Mouse (Mus musculus) heart, embryonic 14.5 days (tissue): ENCODE measurements around the gene Spata18. TPM values are rescaled to one million over a fixed set of nuclear protein-coding genes. Genes with fewer than 3 reads are reported as not detected.

Experiments
- ATAC-seq: fragments of 200-750 bp; cut with Nextera tagmentation; 2 replicates; pipeline ENCODE4 v1.8.0; 2017; ENCODE audit warnings: low read depth, moderate TSS enrichment; ENCODE audit not compliant: insufficient number of reproducible peaks, insufficient read depth, low FRiP score
- H3K27ac ChIP-seq, 2 experiments: fragments of 200-500 bp in 1 of 2; fragments of 300-500 bp in 1 of 2; sonication (generic) in 1 of 2; replicated peaks in 1 of 2; 2 replicates each; pipeline ENCODE4 v1.5.1; 2012 to 2014; ENCODE audit warnings: low read depth in 2 of 2, low read length in 2 of 2, control low read depth in 1 of 2, mild to moderate bottlenecking in 1 of 2, mixed read lengths in 1 of 2; ENCODE audit not compliant: control insufficient read depth in 1 of 2, insufficient read depth in 1 of 2
- H3K27me3 ChIP-seq: fragments of 300-500 bp; sonication (generic); 2 replicates; pipeline ENCODE4 v1.6.1; 2014; ENCODE audit warnings: mild to moderate bottlenecking, low read length, control low read depth; ENCODE audit not compliant: control insufficient read depth, insufficient read depth
- H3K36me3 ChIP-seq: fragments of 300-500 bp; sonication (generic); 2 replicates; pipeline ENCODE4 v1.6.1; 2014; ENCODE audit warnings: mild to moderate bottlenecking, control low read depth, low read length, mixed read lengths; ENCODE audit not compliant: control insufficient read depth, insufficient read depth
- H3K4me1 ChIP-seq, 2 experiments: fragments of 200-500 bp in 1 of 2; fragments of 300-500 bp in 1 of 2; sonication (generic) in 1 of 2; 2 replicates each; pipeline ENCODE4 v1.6.1; 2012 to 2014; ENCODE audit warnings: low read length in 2 of 2, control low read depth in 1 of 2, mixed read lengths in 1 of 2; ENCODE audit not compliant: control insufficient read depth in 2 of 2, insufficient read depth in 2 of 2
- H3K4me2 ChIP-seq: fragments of 300-500 bp; sonication (generic); 2 replicates; pipeline ENCODE4 v1.6.1; 2014; ENCODE audit warnings: mild to moderate bottlenecking, low read length
- H3K4me3 ChIP-seq, 2 experiments: fragments of 200-500 bp in 1 of 2; fragments of 300-500 bp in 1 of 2; sonication (generic) in 1 of 2; 2 replicates each; pipeline ENCODE4 v1.5.1; 2012 to 2014; ENCODE audit warnings: low read length in 2 of 2, mild to moderate bottlenecking in 2 of 2, control low read depth in 1 of 2, low read depth in 1 of 2, moderate library complexity in 1 of 2; ENCODE audit not compliant: control insufficient read depth in 1 of 2, insufficient read depth in 1 of 2
- H3K9ac ChIP-seq: fragments of 300-500 bp; sonication (generic); 2 replicates; pipeline ENCODE4 v1.6.1; 2014; ENCODE audit warnings: mild to moderate bottlenecking, low read length
- H3K9me3 ChIP-seq: fragments of 300-500 bp; sonication (generic); 2 replicates; pipeline ENCODE4 v1.6.1; 2016; ENCODE audit warnings: low read length, control low read depth; ENCODE audit not compliant: control insufficient read depth
- WGBS: fragments of 180-500 bp; shearing (Covaris S2); extraction: QIAGEN DNeasy Blood & Tissue Kit; methylation state at CpG from one replicate; pipeline ENCODE4 v1.1.7; 2014; 5-methylcytosine and 5-hydroxymethylcytosine counted together
- polyA plus RNA-seq: library from polyadenylated mRNA; unstranded; fragments of >200 nt; fragmentation: Nextera tagmentation; extraction: Ambion mirVana; gene quantifications from 2 replicates; pipeline ENCODE4 v1.2.1, GENCODE M21; 2014

The Spata18 gene
- polyA plus RNA-seq, 1 experiment from 2014 or later: 0.84 TPM

- Histone ChIP-seq H3K9ac (no peak overlapping the region), H3K4me2 (no peak overlapping the region), H3K36me3 (peaks cover 36% of the 10 kb centered on the region), H3K27ac (no peak overlapping the region), H3K9me3 (0 out of 2 replicates have a peak, but pooled peaks cover 3% of the 10 kb centered on the region), H3K4me1 (peaks cover 4 to 18% of the 10 kb centered on the region in 2 experiments; a peak in 1 of 4 replicates), H3K4me3 (no peak overlapping the region), H3K27me3 (no peaks in the 10 kb centered on the region)
- 63% methylated on average over 8 of the region's 8 CpGs for WGBS
- no peak for ATAC-seq
Measured at GRCm38 (mm10) chr5:73633141-73633540, 18.0 kb upstream of the Spata18 start.

- H3K9me3 ChIP-seq: 0 out of 2 replicates have a peak, but pooled peaks cover 3% of the 10 kb centered on the region
- 40% methylated on average over 8 of the region's 8 CpGs for WGBS
- H3K27me3 ChIP-seq: no peaks in the 10 kb centered on the region
- 0 out of 4 replicates have a peak, but pooled peaks cover 0 to 3% of the 10 kb centered on the region in 2 experiments for H3K4me1 ChIP-seq
- H3K36me3 ChIP-seq: peaks cover 60% of the 10 kb centered on the region
- no peak overlapping the region for H3K4me3 ChIP-seq
- H3K27ac ChIP-seq: no peak overlapping the region
- no peak overlapping the region for H3K9ac ChIP-seq
- ATAC-seq: no peak
- H3K4me2 ChIP-seq: no peak overlapping the region
Measured at GRCm38 (mm10) chr5:73637337-73638107, 13.7 kb upstream of the Spata18 start.

GRCm38 (mm10) chr5:73641058-73641457 lies 10.1 kb upstream of the Spata18 start:
- Histone ChIP-seq H3K27ac (no peak overlapping the region), H3K4me2 (no peak overlapping the region), H3K4me1 (0 out of 4 replicates have a peak, but pooled peaks cover 0 to 3% of the 10 kb centered on the region in 2 experiments), H3K9me3 (no peaks in the 10 kb centered on the region), H3K4me3 (no peak overlapping the region), H3K9ac (no peak overlapping the region), H3K27me3 (no peaks in the 10 kb centered on the region), H3K36me3 (peaks cover 42% of the 10 kb centered on the region)
- WGBS: 84% methylated on average over 3 of the region's 3 CpGs
- no peak for ATAC-seq

- H3K9me3 ChIP-seq: no peaks in the 10 kb centered on the region
- no peak overlapping the region for H3K9ac ChIP-seq
- no peak for ATAC-seq
- H3K36me3 ChIP-seq: peaks cover 39% of the 10 kb centered on the region
- no peak overlapping the region for H3K27ac ChIP-seq
- H3K4me1 ChIP-seq: 0 out of 4 replicates have a peak, but pooled peaks cover 0 to 6% of the 10 kb centered on the region in 2 experiments
- WGBS: 82% methylated on average over 4 of the region's 4 CpGs
- H3K27me3 ChIP-seq: no peaks in the 10 kb centered on the region
- H3K4me2 ChIP-seq: no peak overlapping the region
- H3K4me3 ChIP-seq: no peak overlapping the region
Measured at GRCm38 (mm10) chr5:73642091-73642490, 9.1 kb upstream of the Spata18 start.

- Histone ChIP-seq H3K27me3 (peaks cover 39% of the 10 kb centered on the region), H3K27ac (peak within 1 kb of the TSS; percentile 64 to 66)
- ATAC-seq: peak; percentile 79
Measured at GRCm38 (mm10) chr5:73647261-73647900, 3.8 kb upstream of the Spata18 start, which contains the start of gene Sgcb. Sgcb (minus strand) TSS chr5:73647790.

GRCm38 (mm10) chr5:73650365-73650964 lies 714 bp upstream of the Spata18 start:
- H3K36me3 ChIP-seq: no peaks in the 10 kb centered on the region
- H3K9ac ChIP-seq: peak overlapping the region; percentile 68
- H3K4me2 ChIP-seq: peak overlapping the region; percentile 100
- no peaks in the 10 kb centered on the region for H3K9me3 ChIP-seq
- under 1% methylated on average over 15 of the region's 15 CpGs for WGBS
- no peak for ATAC-seq
- H3K4me3 ChIP-seq: peak overlapping the region; percentile 52 to 60
- H3K4me1 ChIP-seq: peaks cover 8 to 20% of the 10 kb centered on the region in 2 experiments
- H3K27me3 ChIP-seq: peaks cover 55% of the 10 kb centered on the region
- H3K27ac ChIP-seq: no peak overlapping the region

More at GRCm38 (mm10) chr5:73647261-73647900, 3.8 kb upstream of the Spata18 start, which contains the start of gene Sgcb:
- Histone ChIP-seq H3K9ac (peak within 1 kb of the TSS; percentile 80), H3K4me1 (peaks cover 8 to 20% of the 10 kb centered on the region in 2 experiments), H3K4me3 (peak within 1 kb of the TSS; percentile 58 to 90), H3K36me3 (peaks cover 9% of the 10 kb centered on the region), H3K4me2 (peak within 1 kb of the TSS; percentile 68), H3K9me3 (no peaks in the 10 kb centered on the region)
- 1% methylated on average over 60 of the region's 62 CpGs for WGBS

GRCm38 (mm10) chr5:73651855-73652201 lies 649 bp downstream of the Spata18 start:
- 1% methylated on average over 4 of the region's 4 CpGs for WGBS
- no peak for ATAC-seq
- Histone ChIP-seq H3K27me3 (peaks cover 55% of the 10 kb centered on the region), H3K9ac (0 out of 2 replicates have a peak overlapping the region, but pooled peaks have one; percentile 68), H3K9me3 (no peaks in the 10 kb centered on the region), H3K4me1 (peaks cover 8 to 19% of the 10 kb centered on the region in 2 experiments), H3K27ac (no peak overlapping the region), H3K4me3 (peak overlapping the region; percentile 52 to 60), H3K36me3 (no peaks in the 10 kb centered on the region), H3K4me2 (peak overlapping the region; percentile 100)
